Mouse (Mus musculus): ENCODE measurements around the gene Hecw2.

DNA sequence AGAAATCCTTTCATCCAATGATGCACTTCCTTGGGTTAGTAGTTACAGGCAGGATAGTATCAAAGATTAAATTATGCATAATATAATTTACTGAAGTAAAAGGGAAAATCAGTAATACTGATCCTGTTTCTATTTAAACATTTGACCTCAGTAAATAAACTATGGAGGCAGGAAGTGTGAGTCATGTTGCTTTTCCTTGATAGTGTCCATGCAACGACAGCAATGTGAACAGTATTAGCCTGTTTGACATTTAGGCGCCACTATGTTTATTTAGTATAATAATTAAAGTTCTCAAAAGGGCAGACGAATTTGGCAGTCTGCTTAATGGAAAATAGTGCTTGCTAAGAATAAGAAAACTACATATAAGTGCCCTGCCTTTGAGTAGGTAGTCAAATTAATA, 263.7 kb downstream of the Hecw2 start:
- TF ChIP-seq POLR2A (IDR thresholded peaks at IDR 0.05; ENCODE audit: low read depth, low read length) (no peak), CTCF (conservative IDR thresholded peaks at IDR 0.05; ENCODE audit: insufficient read depth, insufficient read length, low read depth, low read length) (no peak)

Measured in kidney, adult 2 months (tissue).